Mouse (Mus musculus): ENCODE measurements around the gene Lrrc59. TPM values are rescaled to one million over a fixed set of nuclear protein-coding genes. Genes with fewer than 3 reads are reported as not detected.
"Not testable (repeated sequence)": the region's sequence is repeated elsewhere in the genome, so short reads cannot be mapped to it uniquely, and the experiment has no call there.

Gene Lrrc59
- polyA plus RNA-seq, 1 experiment from 2014 or later: 138 TPM

DNA sequence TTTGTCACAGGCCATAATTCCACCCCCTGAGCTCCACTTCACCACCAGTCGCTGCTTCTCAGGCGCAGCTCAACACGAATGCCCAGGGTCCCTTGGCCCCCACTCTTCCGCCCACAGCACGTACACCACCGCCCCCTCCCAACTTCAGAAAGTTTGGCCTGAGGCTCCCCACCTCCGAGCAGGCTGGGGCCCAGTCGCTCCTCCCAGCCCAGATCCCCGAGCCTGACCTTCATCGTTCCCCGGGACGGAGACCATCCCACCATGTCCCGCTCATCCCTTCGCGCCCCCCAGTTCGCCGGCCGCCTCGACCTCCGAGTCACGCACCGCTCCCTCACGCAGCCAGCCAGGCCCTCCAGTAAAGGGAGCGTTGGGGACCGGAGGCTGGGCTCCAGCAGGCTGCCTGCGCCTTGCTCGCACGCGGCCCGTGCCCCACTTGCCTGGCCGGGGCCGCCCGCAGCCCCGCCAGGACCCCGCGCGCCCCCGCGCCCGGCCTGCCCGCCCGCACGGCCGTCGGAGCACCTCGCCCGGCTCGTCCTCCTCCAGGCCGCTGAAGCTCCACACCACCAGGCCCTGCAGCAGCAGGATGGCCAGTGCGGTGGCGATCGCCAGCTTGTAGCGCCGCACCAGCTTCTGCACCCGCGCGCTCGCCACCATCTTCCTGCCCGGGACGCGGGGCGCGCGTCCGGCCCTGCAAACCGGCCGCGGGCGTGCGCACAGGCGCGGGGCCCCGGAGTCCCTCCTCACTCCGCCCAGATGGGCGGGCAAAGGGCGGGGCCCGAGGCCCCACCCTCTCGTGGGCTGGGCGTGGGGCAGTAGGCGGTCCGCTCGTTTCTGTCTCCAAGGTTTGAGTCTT lies 47.4 kb downstream of the Lrrc59 start, which contains the start of gene Xylt2:
TSS of gene Xylt2 (minus strand) at position 762 of the 853 bp plus-strand sequence.
- no peaks in the 10 kb centered on the region for H3K36me3 ChIP-seq (ENCODE audit: control insufficient read depth, insufficient read depth, low read length)
- no peaks in the 10 kb centered on the region for H3K9me3 ChIP-seq (ENCODE audit: control insufficient read depth, low read length)
- H3K9ac ChIP-seq (replicated peaks; ENCODE audit: low read length): peak within 1 kb of the TSS; percentile 95
- ATAC-seq (ENCODE audit: low FRiP score, low TSS enrichment): peak; percentile 93
- H3K4me1 ChIP-seq (ENCODE audit: control insufficient read depth, insufficient read depth, low read length): peaks cover 10% of the 10 kb centered on the region
- H3K27me3 ChIP-seq (ENCODE audit: control insufficient read depth, insufficient read depth, low read length): no peaks in the 10 kb centered on the region
- peak within 1 kb of the TSS; percentile 81 for H3K4me3 ChIP-seq (replicated peaks; ENCODE audit: low read depth, low read length)
- H3K27ac ChIP-seq (replicated peaks; ENCODE audit: low read depth, low read length): peak within 1 kb of the TSS; percentile 92
- DNase-seq: peak; percentile 98
- WGBS: under 1% methylated on average over 81 of the region's 82 CpGs
- peak within 1 kb of the TSS; percentile 88 for H3K4me2 ChIP-seq (ENCODE audit: low read length)

GRCm38 (mm10) chr11:94677607-94678145 lies 48.1 kb downstream of the Lrrc59 start:
- peaks cover 10% of the 10 kb centered on the region for H3K4me1 ChIP-seq (ENCODE audit: control insufficient read depth, insufficient read depth, low read length)
- H3K9me3 ChIP-seq (ENCODE audit: control insufficient read depth, low read length): no peaks in the 10 kb centered on the region
- ATAC-seq (ENCODE audit: low FRiP score, low TSS enrichment) (peak; percentile 57), DNase-seq (no peak)
- H3K9ac ChIP-seq (replicated peaks; ENCODE audit: low read length): peak overlapping the region; percentile 95
- 33% methylated on average over 15 of the region's 15 CpGs for whole genome bisulfite sequencing
- no peaks in the 10 kb centered on the region for H3K27me3 ChIP-seq (ENCODE audit: control insufficient read depth, insufficient read depth, low read length)
- no peaks in the 10 kb centered on the region for H3K36me3 ChIP-seq (ENCODE audit: control insufficient read depth, insufficient read depth, low read length)
- H3K4me3 ChIP-seq (replicated peaks; ENCODE audit: low read depth, low read length): peak overlapping the region; percentile 81
- peak overlapping the region; percentile 92 for H3K27ac ChIP-seq (replicated peaks; ENCODE audit: low read depth, low read length)
- peak overlapping the region; percentile 88 for H3K4me2 ChIP-seq (ENCODE audit: low read length)

- no peaks in the 10 kb centered on the region for H3K9me3 ChIP-seq (ENCODE audit: control insufficient read depth, low read length)
- H3K4me3 ChIP-seq (replicated peaks; ENCODE audit: low read depth, low read length): no peak overlapping the region
- DNase-seq: no peak
- H3K36me3 ChIP-seq (ENCODE audit: control insufficient read depth, insufficient read depth, low read length): no peaks in the 10 kb centered on the region
- no peak overlapping the region for H3K9ac ChIP-seq (replicated peaks; ENCODE audit: low read length)
- no peak overlapping the region for H3K4me2 ChIP-seq (ENCODE audit: low read length)
- ATAC-seq (ENCODE audit: low FRiP score, low TSS enrichment): no peak
- H3K4me1 ChIP-seq (ENCODE audit: control insufficient read depth, insufficient read depth, low read length): peaks cover 10% of the 10 kb centered on the region
- H3K27me3 ChIP-seq (ENCODE audit: control insufficient read depth, insufficient read depth, low read length): no peaks in the 10 kb centered on the region
- H3K27ac ChIP-seq (replicated peaks; ENCODE audit: low read depth, low read length): no peak overlapping the region
These were observed 51.1 kb downstream of the Lrrc59 start for GRCm38 (mm10) chr11:94680639-94681038.

GRCm38 (mm10) chr11:94681640-94682039 lies 52.1 kb downstream of the Lrrc59 start:
- Histone ChIP-seq H3K9me3 (ENCODE audit: control insufficient read depth, low read length) (no peaks in the 10 kb centered on the region), H3K27ac (replicated peaks; ENCODE audit: low read depth, low read length) (no peak overlapping the region), H3K4me3 (replicated peaks; ENCODE audit: low read depth, low read length) (no peak overlapping the region), H3K4me1 (ENCODE audit: control insufficient read depth, insufficient read depth, low read length) (no peaks in the 10 kb centered on the region; the same call in 1 of the 2 replicates), H3K4me2 (ENCODE audit: low read length) (no peak overlapping the region), H3K9ac (replicated peaks; ENCODE audit: low read length) (no peak overlapping the region), H3K36me3 (ENCODE audit: control insufficient read depth, insufficient read depth, low read length) (no peaks in the 10 kb centered on the region), H3K27me3 (ENCODE audit: control insufficient read depth, insufficient read depth, low read length) (no peaks in the 10 kb centered on the region)
- WGBS: 90% methylated on average over 4 of the region's 4 CpGs
- DNase-seq (no peak), ATAC-seq (ENCODE audit: low FRiP score, low TSS enrichment) (no peak)

GRCm38 (mm10) chr11:94682427-94682826 lies 52.9 kb downstream of the Lrrc59 start:
- no peak overlapping the region for H3K4me2 ChIP-seq (ENCODE audit: low read length)
- no peaks in the 10 kb centered on the region for H3K27me3 ChIP-seq (ENCODE audit: control insufficient read depth, insufficient read depth, low read length)
- H3K4me3 ChIP-seq (replicated peaks; ENCODE audit: low read depth, low read length): no peak overlapping the region
- WGBS: 84% methylated on average over 7 of the region's 7 CpGs
- no peak for ATAC-seq (ENCODE audit: low FRiP score, low TSS enrichment)
- no peak for DNase-seq
- H3K4me1 ChIP-seq (ENCODE audit: control insufficient read depth, insufficient read depth, low read length): no peaks in the 10 kb centered on the region; the same call in 1 of the 2 replicates
- H3K36me3 ChIP-seq (ENCODE audit: control insufficient read depth, insufficient read depth, low read length): no peaks in the 10 kb centered on the region
- H3K27ac ChIP-seq (replicated peaks; ENCODE audit: low read depth, low read length): no peak overlapping the region
- no peaks in the 10 kb centered on the region for H3K9me3 ChIP-seq (ENCODE audit: control insufficient read depth, low read length)
- H3K9ac ChIP-seq (replicated peaks; ENCODE audit: low read length): no peak overlapping the region

GRCm38 (mm10) chr11:94687178-94687577 lies 57.6 kb downstream of the Lrrc59 start:
- Histone ChIP-seq H3K4me1 (ENCODE audit: control insufficient read depth, insufficient read depth, low read length) (no peaks in the 10 kb centered on the region), H3K36me3 (ENCODE audit: control insufficient read depth, insufficient read depth, low read length) (no peaks in the 10 kb centered on the region), H3K4me3 (replicated peaks; ENCODE audit: low read depth, low read length) (no peak overlapping the region), H3K9me3 (ENCODE audit: control insufficient read depth, low read length) (no peaks in the 10 kb centered on the region), H3K27ac (replicated peaks; ENCODE audit: low read depth, low read length) (no peak overlapping the region), H3K27me3 (ENCODE audit: control insufficient read depth, insufficient read depth, low read length) (no peaks in the 10 kb centered on the region), H3K4me2 (ENCODE audit: low read length) (no peak overlapping the region), H3K9ac (replicated peaks; ENCODE audit: low read length) (no peak overlapping the region)
- 83% methylated on average over 6 of the region's 6 CpGs for WGBS
- no peak for ATAC-seq (ENCODE audit: low FRiP score, low TSS enrichment)
- no peak for DNase-seq

DNA sequence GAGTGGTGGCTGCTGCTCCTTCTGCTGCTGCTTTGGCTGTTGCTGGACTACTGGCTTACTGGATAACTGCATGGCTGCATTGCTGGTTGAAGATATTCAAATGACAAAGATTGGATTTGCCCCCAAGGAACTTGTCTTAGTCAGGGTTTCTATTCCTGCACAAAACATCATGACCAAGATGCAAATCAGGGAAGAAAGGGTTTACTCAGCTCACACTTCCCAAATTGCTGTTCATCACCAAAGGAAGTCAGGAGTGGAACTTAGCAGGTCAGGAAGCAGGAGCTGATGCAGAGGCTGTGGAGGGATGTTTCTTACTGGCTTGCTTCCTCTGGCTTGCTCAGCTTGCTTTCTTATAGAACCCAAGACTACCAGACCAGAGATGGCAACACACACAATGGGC lies 62.9 kb downstream of the Lrrc59 start:
- H3K9me3 ChIP-seq (ENCODE audit: control insufficient read depth, low read length); H3K4me1 ChIP-seq (ENCODE audit: control insufficient read depth, insufficient read depth, low read length); H3K27ac ChIP-seq (replicated peaks; ENCODE audit: low read depth, low read length); DNase-seq; H3K36me3 ChIP-seq (ENCODE audit: control insufficient read depth, insufficient read depth, low read length); H3K9ac ChIP-seq (replicated peaks; ENCODE audit: low read length); H3K27me3 ChIP-seq (ENCODE audit: control insufficient read depth, insufficient read depth, low read length); ATAC-seq (ENCODE audit: low FRiP score, low TSS enrichment); H3K4me2 ChIP-seq (ENCODE audit: low read length); H3K4me3 ChIP-seq (replicated peaks; ENCODE audit: low read depth, low read length): not testable (repeated sequence)

All from midbrain, embryonic 14.5 days (tissue).